Mouse (Mus musculus) layer of hippocampus, adult 2 months (tissue): ENCODE measurements around the gene Gm11020. TPM values are rescaled to one million over a fixed set of nuclear protein-coding genes. Genes with fewer than 3 reads are reported as not detected.

Source experiments
- DNase-seq, 2 experiments: peaks; one replicate each; pipeline ENCODE4 v3.0.0; 2022; ENCODE audit warnings: low spot score in 2 of 2
- H3K27ac ChIP-seq: fragments of 200-600 bp; 2 replicates; pipeline ENCODE4 v1.8.1; 2022
- H3K4me3 ChIP-seq: fragments of 200-600 bp; 2 replicates; pipeline ENCODE4 v1.8.1; 2022; ENCODE audit warnings: mild to moderate bottlenecking
- CTCF ChIP-seq: fragments of 200-600 bp; conservative IDR thresholded peaks from 2 replicates; pipeline ENCODE4 v1.8.1; 2022; ENCODE audit warnings: antibody characterized with exemption, mild to moderate bottlenecking, moderate library complexity
- total RNA-seq, 2 experiments: library from RNA; stranded (reverse); gene quantifications; 2 replicates each; pipeline ENCODE4 v1.2.3; 2021

The Gm11020 gene
- total RNA-seq, 2 experiments from 2014 or later = not detected

GRCm38 (mm10) chr8:104350047-104350446, 28.7 kb downstream of the Gm11020 start:
- Histone ChIP-seq H3K4me3 (no peak overlapping the region), H3K27ac (no peak overlapping the region)
- DNase-seq = no peak
- no peak for TF ChIP-seq CTCF

GRCm38 (mm10) chr8:104353186-104353585, 31.8 kb downstream of the Gm11020 start:
- DNase-seq = no peak
- TF ChIP-seq CTCF = peak; percentile 62
- H3K4me3 ChIP-seq = no peak overlapping the region
- H3K27ac ChIP-seq = peak overlapping the region; percentile 14; the same call in 1 of the 2 replicates

- no peak for DNase-seq
- Histone ChIP-seq H3K4me3 (no peak overlapping the region), H3K27ac (no peak overlapping the region)
- no peak for TF ChIP-seq CTCF
Observed at GRCm38 (mm10) chr8:104354504-104354903, 33.1 kb downstream of the Gm11020 start.

GRCm38 (mm10) chr8:104358637-104359036, 37.3 kb downstream of the Gm11020 start:
- DNase-seq = no peak
- no peak overlapping the region for H3K4me3 ChIP-seq
- no peak for TF ChIP-seq CTCF
- no peak overlapping the region for H3K27ac ChIP-seq

GRCm38 (mm10) chr8:104359778-104360456, 38.5 kb downstream of the Gm11020 start:
- no peak for TF ChIP-seq CTCF
- Histone ChIP-seq H3K4me3 (no peak overlapping the region), H3K27ac (no peak overlapping the region)
- no peak for DNase-seq

GRCm38 (mm10) chr8:104365695-104366094, 44.3 kb downstream of the Gm11020 start:
- no peak for DNase-seq
- Histone ChIP-seq H3K4me3 (no peak overlapping the region), H3K27ac (no peak overlapping the region)
- TF ChIP-seq CTCF = no peak

- TF ChIP-seq CTCF = no peak
- no peak overlapping the region for H3K27ac ChIP-seq
- H3K4me3 ChIP-seq = no peak overlapping the region
- no peak for DNase-seq
Observed at GRCm38 (mm10) chr8:104367398-104367797, 46.0 kb downstream of the Gm11020 start.

- Histone ChIP-seq H3K27ac (0 out of 2 replicates have a peak overlapping the region, but pooled peaks have one; percentile 32), H3K4me3 (no peak overlapping the region; the same call in 1 of the 2 replicates)
- no peak for DNase-seq
- no peak for TF ChIP-seq CTCF
Observed at GRCm38 (mm10) chr8:104369591-104369990, 48.2 kb downstream of the Gm11020 start.

GRCm38 (mm10) chr8:104370071-104370470, 48.7 kb downstream of the Gm11020 start:
- DNase-seq = no peak
- TF ChIP-seq CTCF = no peak
- H3K27ac ChIP-seq = no peak overlapping the region
- H3K4me3 ChIP-seq = no peak overlapping the region; the same call in 1 of the 2 replicates

- TF ChIP-seq CTCF = no peak
- Histone ChIP-seq H3K4me3 (no peak overlapping the region), H3K27ac (no peak overlapping the region)
- DNase-seq = no peak
Observed at GRCm38 (mm10) chr8:104371121-104371520, 49.8 kb downstream of the Gm11020 start.

Other genes starting within 250 kb of the Gm11020 start
- gene Cdh5, start 219.9 kb upstream of the Gm11020 start, total RNA-seq = 10 to 100 TPM in 1 of 2 experiments, 1 to 10 TPM in 1; 9.1 to 11.6 TPM
- gene Bean1, start 151.1 kb upstream of the Gm11020 start, total RNA-seq = 1 to 10 TPM; 5.3 to 5.4 TPM
- 10 to 100 TPM; 36.9 to 37.6 TPM for gene Tk2, start 73.0 kb upstream of the Gm11020 start, total RNA-seq
- gene Cklf, start 70.7 kb upstream of the Gm11020 start, total RNA-seq = 1 to 10 TPM; 8.0 to 8.7 TPM
- gene Cmtm2a, start 28.4 kb upstream of the Gm11020 start, total RNA-seq = not detected
- not detected for gene Gm45711, start 11.5 kb upstream of the Gm11020 start, total RNA-seq
- gene Cmtm1, start 11.4 kb upstream of the Gm11020 start, total RNA-seq = not detected
- not detected for gene Cmtm2b, start 663 bp downstream of the Gm11020 start, total RNA-seq
- 10 to 100 TPM; 12.2 to 15.1 TPM for gene Cmtm3, start 17.8 kb downstream of the Gm11020 start, total RNA-seq
- gene Cmtm4, start 74.2 kb downstream of the Gm11020 start, total RNA-seq = 10 to 100 TPM; 59.9 to 62.3 TPM
- gene Dync1li2, start 121.5 kb downstream of the Gm11020 start, total RNA-seq = 100 to 1,000 TPM; 272 to 275 TPM
- 1 to 10 TPM in 1 of 2 experiments, under 1 TPM in 1; 0.76 to 1.0 TPM for gene Terb1, start 188.3 kb downstream of the Gm11020 start, total RNA-seq
- 10 to 100 TPM; 44.5 to 46.3 TPM for gene Nae1, start 213.1 kb downstream of the Gm11020 start, total RNA-seq
- gene Car7, start 213.1 kb downstream of the Gm11020 start, total RNA-seq = 10 to 100 TPM; 19.3 to 19.7 TPM